Mouse (Mus musculus) megakaryocyte, embryonic 14.5 days (primary cell): ENCODE results near the gene Tubgcp5.

Experiments
- FLI1 ChIP-seq: IDR thresholded peaks from 2 replicates; pipeline ENCODE4 v1.6.1; 2012; ENCODE audit warnings: low read length, inconsistent platforms, mixed read lengths
- GATA1 ChIP-seq: IDR thresholded peaks from 3 replicates; pipeline ENCODE4 v1.6.1; 2012; ENCODE audit warnings: mixed read lengths, low read length, inconsistent platforms, borderline replicate concordance

DNA sequence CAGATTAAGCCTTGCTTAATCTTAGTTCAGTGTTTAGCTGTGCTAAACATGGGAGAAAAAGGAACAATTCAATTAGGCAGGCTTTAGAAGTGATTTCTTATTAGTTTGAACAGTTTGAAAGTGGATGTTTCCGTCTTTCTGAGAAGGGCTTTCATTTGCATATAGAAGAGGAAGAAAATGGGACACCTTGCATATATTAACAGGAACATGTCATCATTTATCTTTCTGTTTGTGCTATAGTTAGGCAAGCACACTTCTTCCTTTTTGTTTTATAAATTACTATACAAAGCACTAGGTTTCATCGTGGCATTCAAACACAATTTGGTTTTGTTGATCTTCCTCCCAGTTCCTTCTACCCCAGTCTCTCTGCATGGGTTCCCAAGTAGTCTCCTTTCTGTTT, 63.8 kb downstream of the Tubgcp5 start:
- TF ChIP-seq GATA1 (no peak), FLI1 (no peak)
